15 mouse cellular contexts compared by ENCODE assay signal in the genomic region with DNA sequence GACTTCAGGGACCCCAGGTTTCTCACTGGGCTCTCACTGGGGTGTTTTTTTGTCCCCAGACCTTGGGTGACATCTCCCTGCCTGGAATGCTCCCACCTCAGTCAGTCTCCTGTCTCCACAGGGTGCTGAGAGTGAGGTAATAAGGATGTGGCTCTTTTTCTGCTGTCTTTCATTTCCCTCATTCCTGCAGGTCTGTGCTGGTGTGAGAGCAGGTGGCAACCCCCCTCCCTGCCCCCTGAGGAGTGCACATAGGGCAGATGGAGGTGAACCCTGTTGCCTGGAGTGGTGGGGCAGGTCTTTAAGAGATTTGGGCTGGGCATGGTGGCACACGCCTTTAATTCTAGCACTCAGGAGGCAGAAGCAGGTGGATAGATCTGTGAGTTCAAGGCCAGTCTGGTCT. TPM values are rescaled to one million over a fixed set of nuclear protein-coding genes. Genes with fewer than 3 reads are reported as not detected.
DNase-seq lines count a peak whose midpoint lies in the region; ATAC-seq and TF ChIP-seq lines count a peak whose summit lies in the region.
"Had no signal": no experiment of that assay in that cellular context is flagged by ENCODE, and none has a peak within 500 bp of the region (broad histone marks: within the 10 kb centered on the region; RNA-seq: fewer than 3 reads in every experiment).

No protein-coding gene starts in this region.

- WGBS in liver, embryonic 15.5 days (ENCODE audit: insufficient replicate concordance), result 65% methylated on average over 1 of the region's 1 CpGs
- 72% methylated on average over 1 of the region's 1 CpGs for WGBS in lung, adult 2 months

- H3K4me2 ChIP-seq in liver, embryonic 15.5 days, result 0 out of 2 replicates have a peak overlapping the region, but pooled peaks have one; percentile 18
- H3K4me2 ChIP-seq: heart, embryonic 11.5 days; neural tube, embryonic 15.5 days had no signal

- H3K4me1 ChIP-seq in G1E (ENCODE audit: insufficient read depth, low read depth, low read length), result peaks cover 96% of the 10 kb centered on the region
- H3K4me1 ChIP-seq in liver, embryonic 15.5 days (replicated peaks), result peaks cover 60% of the 10 kb centered on the region
- peaks cover 11% of the 10 kb centered on the region for H3K4me1 ChIP-seq in lung, adult 2 months (ENCODE audit: control insufficient read depth, insufficient read depth, low read length)

- peak overlapping the region; percentile 65; the same call in 1 of the 2 replicates for H3K27ac ChIP-seq in layer of hippocampus, adult 2 months
- no peak overlapping the region for H3K27ac ChIP-seq in liver, embryonic 15.5 days (replicated peaks)
- H3K27ac ChIP-seq: embryonic facial prominence, embryonic 10.5 days had no signal

- DNase-seq in layer of hippocampus, adult 2 months (ENCODE audit: low spot score in 2 of 2), result no peak
- DNase-seq in layer of hippocampus, adult 18-20 months (ENCODE audit: low spot score in 2 of 2), result no peak
- DNase-seq in A20 (ENCODE audit: low read depth, low spot score) (peak; percentile 57), G1E (ENCODE audit: low spot score) (no peak)
- DNase-seq in lung, adult 2 months, result no peak
- DNase-seq in heart, adult 11 months, result no peak
- DNase-seq: cerebellum, adult 9-10 months; kidney, adult 8-10 months; lung, postnatal 14 days; right cerebral cortex, adult 18-20 months had no signal

- TF ChIP-seq POLR2A in lung, adult 2 months (IDR thresholded peaks at IDR 0.05; ENCODE audit: borderline replicate concordance, extremely low read depth, low read depth, low read length), result no peak

- no peaks in the 10 kb centered on the region for H3K27me3 ChIP-seq in G1E (ENCODE audit: insufficient read depth, low read length)
- no peaks in the 10 kb centered on the region for H3K27me3 ChIP-seq in liver, embryonic 15.5 days
- H3K27me3 ChIP-seq: neural tube, embryonic 15.5 days had no signal

- no peak overlapping the region for H3K4me3 ChIP-seq in layer of hippocampus, adult 2 months
- H3K4me3 ChIP-seq in G1E (ENCODE audit: low read depth, low read length), result peak overlapping the region; percentile 27; the same call in 1 of the 2 replicates
- H3K4me3 ChIP-seq in liver, embryonic 15.5 days (replicated peaks), result no peak overlapping the region
- H3K4me3 ChIP-seq in lung, adult 2 months (replicated peaks; ENCODE audit: extremely low read depth, low read depth, low read length), result no peak overlapping the region
- H3K4me3 ChIP-seq: embryonic facial prominence, embryonic 10.5 days; neural tube, embryonic 15.5 days had no signal

- no peak overlapping the region for H3K9ac ChIP-seq in liver, embryonic 15.5 days
- H3K9ac ChIP-seq: neural tube, embryonic 15.5 days had no signal

- ATAC-seq in G1E (ENCODE audit: extremely low read depth, insufficient number of reproducible peaks, low FRiP score, poor library complexity, severe bottlenecking), result no peak
- ATAC-seq in liver, embryonic 15.5 days (ENCODE audit: insufficient read depth), result no peak

- peaks cover 87% of the 10 kb centered on the region for H3K36me3 ChIP-seq in G1E (replicated peaks)
- no peaks in the 10 kb centered on the region for H3K36me3 ChIP-seq in liver, embryonic 15.5 days (replicated peaks)
- H3K36me3 ChIP-seq: neural tube, embryonic 15.5 days had no signal

- TF ChIP-seq CTCF in layer of hippocampus, adult 2 months (conservative IDR thresholded peaks at IDR 0.05), result no peak
- TF ChIP-seq CTCF in G1E (IDR thresholded peaks at IDR 0.05; ENCODE audit: low read depth, low read length), result no peak
- no peak for TF ChIP-seq CTCF in lung, adult 2 months (IDR thresholded peaks at IDR 0.05; ENCODE audit: insufficient read depth, low read length)

- no peaks in the 10 kb centered on the region for H3K9me3 ChIP-seq in G1E (replicated peaks)
- no peaks in the 10 kb centered on the region for H3K9me3 ChIP-seq in liver, embryonic 15.5 days (replicated peaks)
- H3K9me3 ChIP-seq: embryonic facial prominence, embryonic 10.5 days; neural tube, embryonic 15.5 days had no signal

RNA-seq across cellular contexts. Expression of a gene that starts 13.7 kb away (rescaled TPM):
- total RNA-seq in layer of hippocampus, adult 2 months (2021), result 10 to 100 TPM; 24.8 to 28.7 TPM
- total RNA-seq in layer of hippocampus, adult 18-20 months (2021), result 10 to 100 TPM; 30.7 to 34.5 TPM
- total RNA-seq in G1E (2014; fragmentation: Nextera tagmentation), result 23.2 and 23.6 TPM in 2 replicates
- total RNA-seq in G1E (2017), result 55.4 and 56.8 TPM in 2 replicates
- polyA plus RNA-seq in G1E (2012), result 33.4 and 35.2 TPM in 2 replicates
- 6.3 and 7.8 TPM in 2 replicates for polyA plus RNA-seq in liver, embryonic 15.5 days (2015; fragmentation: Nextera tagmentation; extraction: Ambion mirVana)
- 21.5 and 24.4 TPM in 2 replicates for polyA plus RNA-seq in lung, adult 2 months (2012; rRNA removed)

RNA-seq across cellular contexts. Expression of a gene that starts 37.6 kb away (rescaled TPM):
- 1 to 10 TPM; 5.5 to 5.8 TPM for total RNA-seq in layer of hippocampus, adult 2 months (2021)
- total RNA-seq in layer of hippocampus, adult 18-20 months (2021), result 1 to 10 TPM; 5.6 to 6.3 TPM
- total RNA-seq in G1E (2014; fragmentation: Nextera tagmentation) (4.6 and 4.7 TPM in 2 replicates), G1E (2017) (1.3 TPM in 2 replicates)
- polyA plus RNA-seq in G1E (2012), result 21.7 and 27.6 TPM in 2 replicates
- polyA plus RNA-seq in liver, embryonic 15.5 days (2015; fragmentation: Nextera tagmentation; extraction: Ambion mirVana), result 0.01 and 0.08 TPM in 2 replicates
- 16.0 and 16.2 TPM in 2 replicates for polyA plus RNA-seq in lung, adult 2 months (2012; rRNA removed)
- total RNA-seq: CH12.LX had no signal
